In genomic region chr5:137628498-137629305, GRCm38 (mm10) we compare ENCODE assay signal across 1 mouse cellular context.
A peak's percentile ranks its signal among the peaks of the same experiment; 100 is the strongest.
TF ChIP-seq lines count a peak whose summit lies in the region.

Fbxo24 (minus strand) TSS chr5:137629002.
Lrch4 (plus strand) TSS chr5:137629121.
Gm20605 (plus strand) TSS chr5:137629175.

TF ChIP-seq in CH12.LX, 34 proteins besides CTCF, POLR2A, EP300 and RAD21 (continued from another document):
- TF ChIP-seq MEF2A (IDR thresholded peaks at IDR 0.05; ENCODE audit: borderline replicate concordance, low read depth, low read length) (peak; percentile 48), TCF12 (IDR thresholded peaks at IDR 0.05; ENCODE audit: low read depth, low read length) (peak; percentile 91), JUND (conservative IDR thresholded peaks at IDR 0.05; ENCODE audit: low read depth, low read length) (0 out of 2 replicates have a peak, but pooled peaks have one; percentile 32), HCFC1 (IDR thresholded peaks at IDR 0.05; ENCODE audit: low read depth, low read length) (peak; percentile 85), MXI1 (IDR thresholded peaks at IDR 0.05; ENCODE audit: low read depth, low read length) (peak; percentile 52), MAZ (IDR thresholded peaks at IDR 0.05; ENCODE audit: low read depth, low read length) (peak; percentile 99), ZKSCAN1 (IDR thresholded peaks at IDR 0.05; ENCODE audit: borderline replicate concordance, low read depth, low read length) (no peak), MAX (IDR thresholded peaks at IDR 0.05; ENCODE audit: low read length) (no peak), MAFK (IDR thresholded peaks at IDR 0.05; ENCODE audit: insufficient replicate concordance, low read length) (no peak), IRF4 (IDR thresholded peaks at IDR 0.05; ENCODE audit: low read depth, low read length) (peak; percentile 61; the same call in 1 of the 2 replicates), PAX5 (IDR thresholded peaks at IDR 0.05; ENCODE audit: low read length) (no peak), USF1 (IDR thresholded peaks at IDR 0.05; ENCODE audit: low read depth, low read length) (no peak), USF2 (conservative IDR thresholded peaks at IDR 0.05; ENCODE audit: low read depth, low read length) (no peak; the same call in 1 of the 2 replicates), JUN (IDR thresholded peaks at IDR 0.05; ENCODE audit: insufficient read depth, low read depth, low read length) (no peak), ZMIZ1 (IDR thresholded peaks at IDR 0.05; ENCODE audit: low read depth, low read length) (peak; percentile 83), UBTF (IDR thresholded peaks at IDR 0.05; ENCODE audit: low read depth, low read length) (no peak), E2F4 (IDR thresholded peaks at IDR 0.05; ENCODE audit: insufficient replicate concordance, low read depth, low read length) (peak; percentile 82; the same call in 1 of the 2 replicates), ZNF384 (IDR thresholded peaks at IDR 0.05; ENCODE audit: low read depth, low read length) (no peak), TBP (conservative IDR thresholded peaks at IDR 0.05; ENCODE audit: low read depth, low read length) (peak; percentile 85), ETS1 (conservative IDR thresholded peaks at IDR 0.05; ENCODE audit: low read depth, low read length) (no peak; the same call in 1 of the 2 replicates), NRF1 (IDR thresholded peaks at IDR 0.05; ENCODE audit: low read depth, low read length) (peak; percentile 38), SIN3A (IDR thresholded peaks at IDR 0.05; ENCODE audit: low read length) (peak; percentile 90), KAT2A (IDR thresholded peaks at IDR 0.05; ENCODE audit: insufficient replicate concordance, low read length) (peak; percentile 73; the same call in 1 of the 2 replicates)
TF ChIP-seq in CH12.LX: peak in this region for 19.
